Mouse (Mus musculus): Measurements from ENCODE around the gene Mettl7a3.

- TF ChIP-seq CTCF (IDR thresholded peaks at IDR 0.05; ENCODE audit: control insufficient read depth, insufficient read depth, insufficient read length): no peak
- no peak for TF ChIP-seq MAX (IDR thresholded peaks at IDR 0.05)
- TF ChIP-seq FOSL1 (IDR thresholded peaks at IDR 0.05; ENCODE audit: insufficient read depth, low read length, poor library complexity, severe bottlenecking): no peak
- TF ChIP-seq MYOD1 (IDR thresholded peaks at IDR 0.05; ENCODE audit: control insufficient read depth, insufficient read length, low read depth): no peak
- no peak for TF ChIP-seq CEBPB (IDR thresholded peaks at IDR 0.05; ENCODE audit: low read depth)
- no peak for TF ChIP-seq USF1 (IDR thresholded peaks at IDR 0.05; ENCODE audit: low read depth)
Observed at GRCm38 (mm10) chr15:100385705-100386104, 51.0 kb downstream of the Mettl7a3 start.
